Mouse (Mus musculus) spleen, adult 2 months (tissue): Measurements from ENCODE around the gene Cant1. TPM values are rescaled to one million over a fixed set of nuclear protein-coding genes. Genes with fewer than 3 reads are reported as not detected.

ENCODE experiments used
- DNase-seq, 2 experiments: peaks; one replicate each; pipeline versions ENCODE4 v3.0.0 to v3.0.0-alpha.2; 2012 to 2021; ENCODE audit warnings: low spot score in 2 of 2, low read depth in 1 of 2
- H3K27ac ChIP-seq: fragments of 200-500 bp; 2 replicates; pipeline ENCODE4 v1.5.1; 2012; ENCODE audit warnings: low read length, inconsistent platforms; ENCODE audit not compliant: insufficient read depth
- H3K27me3 ChIP-seq: fragments of 200-500 bp; 2 replicates; pipeline ENCODE4 v1.6.1; 2012; ENCODE audit warnings: mild to moderate bottlenecking, moderate library complexity, low read length, inconsistent platforms; ENCODE audit not compliant: control insufficient read depth, insufficient read depth
- H3K36me3 ChIP-seq: fragments of 200-500 bp; 2 replicates; pipeline ENCODE4 v1.6.1; 2012; ENCODE audit warnings: mild to moderate bottlenecking, low read length, inconsistent platforms; ENCODE audit not compliant: control insufficient read depth, insufficient read depth
- H3K4me1 ChIP-seq: fragments of 200-500 bp; 2 replicates; pipeline ENCODE4 v1.6.1; 2011; ENCODE audit warnings: inconsistent platforms; ENCODE audit not compliant: control insufficient read depth, insufficient read depth, insufficient read length
- H3K4me3 ChIP-seq: fragments of 200-500 bp; 2 replicates; pipeline ENCODE4 v1.5.1; 2011; ENCODE audit warnings: mild to moderate bottlenecking, inconsistent platforms; ENCODE audit not compliant: insufficient read depth, insufficient read length; ENCODE audit errors: extremely low read depth
- CTCF ChIP-seq: fragments of 200-500 bp; IDR thresholded peaks from 2 replicates; pipeline ENCODE4 v1.5.1; 2011; ENCODE audit warnings: mild to moderate bottlenecking, inconsistent platforms; ENCODE audit not compliant: insufficient read depth, insufficient read length, insufficient replicate concordance; ENCODE audit errors: extremely low read depth
- POLR2A ChIP-seq: fragments of 200-500 bp; IDR thresholded peaks from 2 replicates; pipeline ENCODE4 v1.6.1; 2011; ENCODE audit warnings: low read depth, low read length, inconsistent platforms
- WGBS: fragments of 180-500 bp; shearing (Covaris S2); methylation state at CpG from one replicate; pipeline ENCODE4 v1.1.7; 2018; 5-methylcytosine and 5-hydroxymethylcytosine counted together
- polyA plus RNA-seq: library from polyadenylated mRNA; depleted of rRNA; stranded (reverse); fragments of >200 nt; gene quantifications from 2 replicates; pipeline ENCODE4 v1.2.3, GENCODE M21; 2012

Gene Cant1
- polyA plus RNA-seq, 1 experiment = 42.7 TPM

DNA sequence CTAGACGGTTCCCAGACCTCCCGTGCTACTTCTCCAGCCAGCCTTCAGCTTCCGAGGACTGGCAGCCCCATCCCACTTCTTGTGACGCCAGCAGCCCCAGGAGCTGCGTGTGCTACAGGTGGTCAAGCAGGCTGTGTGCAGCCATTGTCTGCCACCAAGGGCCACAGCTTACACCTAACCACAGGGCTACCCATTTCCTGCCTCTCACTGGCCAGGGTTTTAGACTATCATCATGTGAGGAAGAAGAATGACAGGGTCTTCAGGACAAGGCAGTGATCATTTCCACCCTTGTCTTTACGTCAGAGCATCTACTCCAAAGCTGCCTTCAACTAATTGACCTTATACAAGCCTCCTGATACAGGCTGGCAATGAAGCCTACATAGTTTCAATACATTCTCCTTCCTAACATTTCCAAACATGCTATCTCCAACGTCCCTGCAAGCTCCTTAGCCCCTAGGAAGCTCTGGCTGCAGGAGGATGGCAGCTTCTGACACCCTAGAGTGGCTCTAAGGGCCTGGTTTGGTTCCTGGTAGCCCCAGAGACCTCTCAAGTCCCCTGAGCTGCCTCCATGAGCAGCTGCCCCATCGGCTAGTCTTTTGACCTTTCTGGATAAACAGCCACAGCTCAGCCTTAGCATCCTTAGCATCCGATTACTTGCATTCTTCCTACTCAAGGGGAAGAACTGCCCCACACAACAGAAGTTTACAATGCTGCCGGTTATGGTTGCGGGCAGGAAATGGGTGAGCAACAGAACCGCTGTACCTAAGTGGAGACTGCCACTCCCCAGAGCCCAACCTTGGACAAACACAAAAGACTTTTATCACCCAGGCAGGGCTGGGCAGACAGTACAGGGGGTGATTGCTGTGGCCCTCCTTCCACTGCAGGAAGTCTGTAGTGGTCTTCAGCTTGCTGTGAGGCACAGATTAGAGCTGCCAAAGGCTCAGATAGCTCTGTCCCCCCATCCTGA is 9.5 kb downstream of the Cant1 start:
- no peak for DNase-seq
- Histone ChIP-seq H3K4me3 (no peak overlapping the region), H3K27me3 (no peaks in the 10 kb centered on the region), H3K36me3 (peaks cover 30% of the 10 kb centered on the region), H3K27ac (no peak overlapping the region), H3K4me1 (peaks cover 4% of the 10 kb centered on the region; the same call in 1 of the 2 replicates)
- TF ChIP-seq POLR2A (no peak), CTCF (no peak)
- 88% methylated on average over 12 of the region's 12 CpGs for WGBS

- Histone ChIP-seq H3K4me1 (peaks cover 9% of the 10 kb centered on the region; the same call in 1 of the 2 replicates), H3K4me3 (no peak overlapping the region), H3K27me3 (no peaks in the 10 kb centered on the region), H3K27ac (no peak overlapping the region), H3K36me3 (peaks cover 30% of the 10 kb centered on the region)
- 89% methylated on average over 18 of the region's 18 CpGs for WGBS
- DNase-seq = no peak
- TF ChIP-seq POLR2A (no peak), CTCF (no peak)
Measured at GRCm38 (mm10) chr11:118408051-118408740, 10.7 kb downstream of the Cant1 start.

- TF ChIP-seq POLR2A (no peak), CTCF (no peak)
- Histone ChIP-seq H3K36me3 (peaks cover 30% of the 10 kb centered on the region), H3K4me3 (no peak overlapping the region), H3K27ac (no peak overlapping the region), H3K4me1 (peaks cover 9% of the 10 kb centered on the region; the same call in 1 of the 2 replicates), H3K27me3 (no peaks in the 10 kb centered on the region)
- 95% methylated on average over 23 of the region's 23 CpGs for WGBS
- DNase-seq = no peak
Measured at GRCm38 (mm10) chr11:118407318-118407910, 11.5 kb downstream of the Cant1 start.

GRCm38 (mm10) chr11:118406521-118406920 is 12.4 kb downstream of the Cant1 start:
- 93% methylated on average over 5 of the region's 5 CpGs for WGBS
- no peak for DNase-seq
- TF ChIP-seq CTCF (no peak), POLR2A (no peak)
- Histone ChIP-seq H3K27me3 (no peaks in the 10 kb centered on the region), H3K27ac (no peak overlapping the region), H3K4me1 (peaks cover 14% of the 10 kb centered on the region; the same call in 1 of the 2 replicates), H3K4me3 (no peak overlapping the region), H3K36me3 (peaks cover 30% of the 10 kb centered on the region)

DNA sequence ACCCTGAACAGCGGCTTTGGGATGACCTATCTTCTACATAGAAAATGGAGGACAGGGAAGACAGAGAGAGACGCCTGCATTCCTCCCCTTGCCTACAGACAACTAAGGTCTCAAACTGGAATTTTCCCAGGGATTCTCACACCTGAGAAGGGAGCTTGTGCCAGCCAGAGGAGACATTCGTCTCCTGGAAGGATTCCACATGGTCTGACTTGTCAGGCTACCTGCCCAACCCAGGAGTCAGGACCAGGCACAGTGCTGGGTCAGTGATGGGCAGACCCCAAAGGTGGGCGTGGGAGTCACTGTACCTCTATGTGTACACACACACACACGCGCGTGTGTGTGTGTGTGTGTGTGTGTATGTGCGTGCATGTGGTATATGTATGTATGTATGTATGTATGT is 13.6 kb downstream of the Cant1 start:
- Histone ChIP-seq H3K27ac (no peak overlapping the region), H3K4me1 (peaks cover 24% of the 10 kb centered on the region; the same call in 1 of the 2 replicates), H3K27me3 (no peaks in the 10 kb centered on the region), H3K36me3 (peaks cover 18% of the 10 kb centered on the region), H3K4me3 (no peak overlapping the region)
- 97% methylated on average over 8 of the region's 8 CpGs for WGBS
- no peak for TF ChIP-seq POLR2A
- no peak for TF ChIP-seq CTCF
- DNase-seq = no peak
